Mouse (Mus musculus) limb, embryonic 14.5 days (tissue): ENCODE results near the gene Lrmda. TPM values are rescaled to one million over a fixed set of nuclear protein-coding genes. Genes with fewer than 3 reads are reported as not detected.

Source experiments
- ATAC-seq: fragments of 200-750 bp; cut with Nextera tagmentation; 2 replicates; pipeline ENCODE4 v1.8.0; 2017; ENCODE audit warnings: low read depth, moderate number of reproducible peaks, moderate TSS enrichment; ENCODE audit not compliant: low FRiP score
- DNase-seq: peaks from one replicate; pipeline ENCODE4 v3.0.0-alpha.2; 2015; ENCODE audit warnings: low spot score
- H3K27ac ChIP-seq: fragments of 300-500 bp; sonication (generic); replicated peaks from 2 replicates; pipeline ENCODE4 v1.5.1; 2014; ENCODE audit warnings: low read depth, mild to moderate bottlenecking, low read length, moderate library complexity, mixed read lengths
- H3K27me3 ChIP-seq: fragments of 300-500 bp; sonication (generic); 2 replicates; pipeline ENCODE4 v1.6.1; 2014; ENCODE audit warnings: low read length, mixed read lengths; ENCODE audit not compliant: control insufficient read depth, insufficient read depth
- H3K36me3 ChIP-seq: fragments of 300-500 bp; sonication (generic); 2 replicates; pipeline ENCODE4 v1.6.1; 2014; ENCODE audit warnings: mild to moderate bottlenecking, low read length, moderate library complexity, mixed read lengths; ENCODE audit not compliant: control insufficient read depth, insufficient read depth
- H3K4me1 ChIP-seq: fragments of 300-500 bp; sonication (generic); 2 replicates; pipeline ENCODE4 v1.6.1; 2014; ENCODE audit warnings: antibody characterized with exemption, low read length, mixed read lengths; ENCODE audit not compliant: control insufficient read depth, insufficient read depth
- H3K4me2 ChIP-seq: fragments of 300-500 bp; sonication (generic); replicated peaks from 2 replicates; pipeline ENCODE4 v1.6.1; 2014; ENCODE audit warnings: low read depth, mild to moderate bottlenecking, low read length, moderate library complexity; ENCODE audit not compliant: severe bottlenecking
- H3K4me3 ChIP-seq: fragments of 300-500 bp; sonication (generic); replicated peaks from 2 replicates; pipeline ENCODE4 v1.5.1; 2014; ENCODE audit warnings: low read length
- H3K9ac ChIP-seq: fragments of 300-500 bp; sonication (generic); 2 replicates; pipeline ENCODE4 v1.6.1; 2014; ENCODE audit warnings: mild to moderate bottlenecking, low read depth, low read length, moderate library complexity; ENCODE audit not compliant: severe bottlenecking
- H3K9me3 ChIP-seq: fragments of 300-500 bp; sonication (generic); 2 replicates; pipeline ENCODE4 v1.6.1; 2016; ENCODE audit warnings: low read length; ENCODE audit not compliant: control insufficient read depth
- POLR2A ChIP-seq: fragments of 200-500 bp; IDR thresholded peaks from 2 replicates; pipeline ENCODE4 v1.8.0; 2012; ENCODE audit warnings: inconsistent platforms, mild to moderate bottlenecking, moderate library complexity, borderline replicate concordance; ENCODE audit not compliant: insufficient read depth, insufficient read length; ENCODE audit errors: extremely low read depth
- whole genome bisulfite sequencing: fragments of 180-500 bp; shearing (Covaris S2); extraction: QIAGEN DNeasy Blood & Tissue Kit; methylation state at CpG from one replicate; pipeline ENCODE4 v1.1.7; 2014; 5-methylcytosine and 5-hydroxymethylcytosine counted together
- polyA plus RNA-seq, 2 experiments: library from polyadenylated mRNA; depleted of rRNA in 1 of 2; stranded (reverse) in 1 of 2; unstranded in 1 of 2; fragments of >200 nt; fragmentation: Nextera tagmentation in 1 of 2; extraction: Ambion mirVana in 1 of 2; gene quantifications; 2 replicates each; pipeline versions ENCODE4 v1.2.1 to v1.2.3; 2012 to 2014

The Lrmda gene
- polyA plus RNA-seq, 2 experiments = 0.08 to 0.72 TPM

DNA sequence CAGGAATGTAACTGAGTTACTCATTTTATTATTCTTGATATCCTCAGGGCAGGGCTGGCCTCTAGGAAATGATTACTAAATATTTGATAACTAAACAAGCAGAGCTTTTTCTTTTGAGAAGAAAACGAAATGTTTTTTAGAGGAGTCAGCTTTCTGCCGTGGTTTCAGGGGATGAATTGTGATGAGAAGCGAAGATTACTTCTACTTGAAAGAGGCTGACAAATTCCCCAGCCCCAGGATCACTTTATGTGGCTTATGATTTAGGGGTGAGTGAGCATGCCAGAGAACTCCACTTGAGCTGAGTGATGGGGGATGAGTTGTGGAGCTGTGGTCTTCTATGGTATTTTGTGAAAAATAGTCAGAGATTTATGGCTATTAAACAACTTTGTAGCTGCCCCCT is 803.4 kb downstream of the Lrmda start:
- WGBS = 53% methylated on average over 3 of the region's 3 CpGs
- Histone ChIP-seq H3K27ac (no peak overlapping the region), H3K4me2 (no peak overlapping the region), H3K27me3 (no peaks in the 10 kb centered on the region), H3K4me1 (no peaks in the 10 kb centered on the region), H3K4me3 (no peak overlapping the region), H3K9ac (no peak overlapping the region), H3K36me3 (no peaks in the 10 kb centered on the region), H3K9me3 (no peaks in the 10 kb centered on the region)
- ATAC-seq (no peak), DNase-seq (no peak)
- TF ChIP-seq POLR2A = no peak

DNA sequence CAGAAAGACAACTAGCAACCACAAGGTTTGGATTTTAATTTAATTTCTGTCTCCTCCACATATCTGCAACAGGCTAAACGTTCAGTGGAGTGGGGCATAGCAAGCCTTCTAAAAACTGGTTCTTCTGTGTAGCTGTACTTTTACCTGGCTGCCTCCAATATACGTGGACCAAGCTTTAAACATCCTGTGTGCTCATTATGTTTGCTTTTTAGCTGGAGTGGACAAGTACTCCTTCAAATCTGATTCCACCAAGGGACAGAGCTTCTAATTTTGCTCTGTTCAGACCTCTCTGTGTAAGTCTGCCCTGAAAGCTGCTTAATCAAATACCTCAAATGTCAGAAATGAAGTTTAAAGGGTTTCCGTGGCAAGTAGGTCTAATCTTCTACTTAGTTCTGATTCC is 807.3 kb downstream of the Lrmda start:
- no peaks in the 10 kb centered on the region for H3K9me3 ChIP-seq
- no peaks in the 10 kb centered on the region for H3K4me1 ChIP-seq
- H3K36me3 ChIP-seq = no peaks in the 10 kb centered on the region
- no peak overlapping the region for H3K4me3 ChIP-seq
- TF ChIP-seq POLR2A = no peak
- DNase-seq (no peak), ATAC-seq (no peak)
- H3K9ac ChIP-seq = no peak overlapping the region
- WGBS = 64% methylated on average over 3 of the region's 3 CpGs
- no peaks in the 10 kb centered on the region for H3K27me3 ChIP-seq
- H3K27ac ChIP-seq = no peak overlapping the region
- H3K4me2 ChIP-seq = no peak overlapping the region

DNA sequence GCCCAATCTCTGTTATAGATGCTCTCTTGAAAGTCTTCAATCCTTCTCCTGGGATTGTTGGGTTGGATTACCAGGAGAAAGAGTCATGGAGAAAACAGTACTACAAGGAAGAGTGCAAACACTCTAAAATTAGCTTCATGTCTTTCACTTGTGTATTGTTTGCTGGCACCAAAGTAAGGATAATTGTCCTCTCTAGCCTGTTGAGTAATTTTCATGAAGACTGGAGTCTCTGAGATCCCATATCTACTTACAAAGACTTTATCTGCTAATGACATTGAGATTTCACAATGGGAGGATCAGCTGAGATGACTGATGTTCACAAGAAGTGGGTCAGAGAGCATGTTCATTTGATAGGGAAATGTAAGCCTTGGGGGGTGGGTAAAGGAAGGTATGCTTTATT is 817.5 kb downstream of the Lrmda start:
- Histone ChIP-seq H3K9ac (no peak overlapping the region), H3K4me3 (no peak overlapping the region), H3K27ac (no peak overlapping the region), H3K9me3 (no peaks in the 10 kb centered on the region), H3K36me3 (no peaks in the 10 kb centered on the region), H3K4me1 (no peaks in the 10 kb centered on the region), H3K4me2 (no peak overlapping the region), H3K27me3 (no peaks in the 10 kb centered on the region)
- ATAC-seq (no peak), DNase-seq (no peak)
- TF ChIP-seq POLR2A = no peak

DNA sequence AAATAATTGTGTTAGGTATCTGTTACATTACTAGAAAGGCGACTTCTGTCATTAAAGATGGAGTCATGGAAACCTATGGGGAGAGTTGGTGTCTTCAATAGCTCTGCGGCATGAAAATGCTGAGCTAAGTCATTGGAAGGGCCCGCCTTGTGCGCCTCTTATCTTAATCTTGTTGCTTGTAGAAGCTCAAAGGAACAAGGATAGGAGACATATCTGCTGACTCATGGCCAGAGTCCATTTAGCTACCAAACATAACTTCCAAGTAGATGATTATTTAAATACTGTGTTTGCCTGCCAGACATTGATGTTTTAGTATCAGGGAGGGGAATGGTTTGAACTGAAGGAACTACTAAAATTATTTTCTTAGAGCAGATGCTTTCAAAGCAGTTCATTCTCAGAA is 821.6 kb downstream of the Lrmda start:
- Histone ChIP-seq H3K4me2 (no peak overlapping the region), H3K4me3 (no peak overlapping the region), H3K4me1 (no peaks in the 10 kb centered on the region), H3K27ac (no peak overlapping the region), H3K27me3 (no peaks in the 10 kb centered on the region), H3K9me3 (no peaks in the 10 kb centered on the region), H3K9ac (no peak overlapping the region), H3K36me3 (no peaks in the 10 kb centered on the region)
- ATAC-seq (no peak), DNase-seq (no peak)
- no peak for TF ChIP-seq POLR2A
- 94% methylated on average over 4 of the region's 4 CpGs for WGBS

DNA sequence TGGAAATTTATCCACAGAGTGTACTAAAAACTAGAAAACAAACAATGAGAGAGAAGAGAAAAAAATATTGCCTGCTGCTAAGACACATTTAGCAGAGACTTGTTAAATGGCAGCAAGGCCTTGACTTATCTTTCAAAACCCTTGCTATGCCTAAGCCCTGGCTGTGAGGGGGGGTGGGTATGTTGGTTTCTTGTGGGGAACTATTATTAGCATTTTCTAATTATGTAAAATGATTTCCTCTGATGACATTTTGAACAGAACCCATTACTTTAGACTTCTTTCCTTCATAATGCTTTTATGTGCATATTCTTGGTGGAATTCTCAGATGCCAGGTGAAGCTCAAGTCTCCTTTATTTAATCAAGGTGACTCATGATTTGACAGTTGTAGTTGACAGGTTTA is 824.5 kb downstream of the Lrmda start:
- Histone ChIP-seq H3K4me2 (no peak overlapping the region), H3K9ac (no peak overlapping the region), H3K4me1 (no peaks in the 10 kb centered on the region), H3K27ac (no peak overlapping the region), H3K9me3 (no peaks in the 10 kb centered on the region), H3K27me3 (no peaks in the 10 kb centered on the region), H3K36me3 (no peaks in the 10 kb centered on the region), H3K4me3 (no peak overlapping the region)
- ATAC-seq (no peak), DNase-seq (no peak)
- TF ChIP-seq POLR2A = no peak

DNA sequence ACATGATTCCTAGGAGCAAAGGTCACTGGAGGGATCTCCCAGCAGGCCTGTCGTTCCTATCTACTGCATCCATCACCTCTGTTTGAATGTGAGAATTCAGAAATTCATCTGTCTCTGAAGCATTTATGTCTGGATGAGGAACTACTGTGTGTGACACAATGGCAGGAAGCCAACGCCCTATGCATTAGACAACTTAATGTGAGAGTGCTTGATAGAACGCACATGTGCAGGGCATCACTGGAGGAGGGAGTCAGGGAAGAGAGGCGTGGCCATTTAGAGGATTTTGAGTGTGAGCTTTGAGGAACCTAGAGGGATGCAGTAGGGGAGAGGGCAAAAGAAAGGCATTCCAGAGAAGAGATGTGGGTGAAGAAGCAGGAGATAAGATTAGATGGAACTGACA is 825.9 kb downstream of the Lrmda start:
- DNase-seq = no peak
- WGBS = 81% methylated on average over 4 of the region's 4 CpGs
- no peak for ATAC-seq
- Histone ChIP-seq H3K9ac (no peak overlapping the region), H3K4me1 (no peaks in the 10 kb centered on the region), H3K9me3 (no peaks in the 10 kb centered on the region), H3K4me2 (no peak overlapping the region), H3K4me3 (no peak overlapping the region), H3K27ac (no peak overlapping the region), H3K27me3 (no peaks in the 10 kb centered on the region), H3K36me3 (no peaks in the 10 kb centered on the region)
- TF ChIP-seq POLR2A = no peak
